ENCODE assay signal across 13 mouse cellular contexts in genomic region chr12:29860986-29861385, GRCm38 (mm10).
"Had no signal": no experiment of that assay in that cellular context is flagged by ENCODE, and none has a peak within 500 bp of the region (broad histone marks: within the 10 kb centered on the region; RNA-seq: fewer than 3 reads in every experiment).

No protein-coding gene starts in this region.

- DNase-seq: kidney, adult 8-10 months; kidney, postnatal 36 days; left cerebral cortex, postnatal 4 days; lung, adult 18-20 months; lung, postnatal 36 days; retina, postnatal 1 day; right cerebral cortex, postnatal 4 days; spleen, adult 18-20 months; thymus, adult 18-20 months; thymus, postnatal 25 days had no signal

- H3K9me3 ChIP-seq: limb, embryonic 13.5 days had no signal

- H3K4me1 ChIP-seq: limb, embryonic 13.5 days had no signal

- H3K36me3 ChIP-seq: limb, embryonic 13.5 days had no signal

- H3K27ac ChIP-seq: kidney, postnatal 0 days; limb, embryonic 13.5 days; liver, embryonic 14.5 days had no signal

- H3K27me3 ChIP-seq: limb, embryonic 13.5 days had no signal

- H3K4me2 ChIP-seq: limb, embryonic 13.5 days had no signal

- H3K4me3 ChIP-seq: limb, embryonic 13.5 days had no signal

- H3K9ac ChIP-seq: limb, embryonic 13.5 days; liver, embryonic 14.5 days had no signal
